Mouse (Mus musculus): ENCODE results near the gene Map9.
"Not testable (repeated sequence)": the region's sequence is repeated elsewhere in the genome, so short reads cannot be mapped to it uniquely, and the experiment has no call there.

The Map9 gene

GRCm38 (mm10) chr3:82417958-82418357 is 60.1 kb downstream of the Map9 start:
- DNase-seq = no peak

DNA sequence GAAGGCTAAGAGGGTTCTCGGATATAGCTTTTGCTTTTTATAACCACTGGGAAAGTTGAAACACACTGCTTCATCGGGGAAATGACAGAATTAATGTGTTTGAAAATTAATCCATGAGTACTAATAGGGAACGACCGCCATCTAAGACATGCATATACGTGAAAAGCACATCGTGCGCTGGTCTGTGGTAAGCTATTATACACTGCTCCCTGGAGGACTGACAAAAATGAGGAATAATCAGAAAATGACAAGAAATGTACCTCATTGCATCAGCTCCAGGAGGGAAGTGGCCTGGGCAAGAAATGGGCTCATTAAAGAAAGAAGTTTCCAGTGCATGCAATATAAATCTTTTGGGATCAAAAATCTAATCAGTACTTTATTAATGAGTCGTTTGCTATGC is 77.5 kb downstream of the Map9 start:
- no peak for DNase-seq

DNA sequence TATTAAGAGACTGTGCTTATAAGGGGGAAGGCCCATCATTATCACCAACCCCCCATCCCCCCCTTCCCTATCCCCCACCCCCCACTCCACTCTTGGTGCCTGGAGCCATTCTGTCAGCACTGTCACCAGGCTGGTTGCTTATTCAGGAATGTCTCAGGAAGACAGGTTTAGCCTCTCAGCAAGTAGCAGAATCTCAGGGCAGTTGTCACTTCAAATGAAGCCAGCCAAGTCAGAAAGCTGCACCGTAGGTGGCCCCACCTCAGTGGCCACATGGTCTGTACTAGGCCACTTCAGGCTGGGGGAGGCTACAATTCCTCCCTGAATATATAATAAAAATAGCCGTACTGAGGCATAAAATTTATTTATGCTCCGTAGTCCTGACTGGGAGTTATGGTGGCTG is 83.1 kb downstream of the Map9 start:
- DNase-seq = no peak

DNA sequence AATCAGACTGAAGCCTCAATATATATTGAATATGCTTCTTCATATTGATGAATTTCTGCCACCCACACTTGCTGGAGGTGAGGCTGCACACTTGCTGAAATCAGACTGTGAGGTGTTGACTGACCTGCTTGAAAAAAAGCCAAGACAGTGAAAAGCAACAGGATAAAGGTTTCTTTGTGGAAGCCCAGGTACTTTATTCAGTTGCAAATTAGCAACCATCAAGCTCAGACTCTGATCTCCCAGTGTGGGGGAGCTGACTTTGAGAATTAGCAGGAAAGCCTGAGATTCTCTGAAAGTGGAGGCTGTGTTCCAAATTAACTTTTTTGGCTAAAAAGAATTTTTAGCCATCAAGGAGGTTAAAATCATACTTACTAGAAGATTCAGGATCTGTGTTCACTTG is 83.8 kb downstream of the Map9 start:
- not testable (repeated sequence) for DNase-seq
